Mouse (Mus musculus): ENCODE data around the gene Zfp839. TPM values are rescaled to one million over a fixed set of nuclear protein-coding genes. Genes with fewer than 3 reads are reported as not detected.

Gene Zfp839
- polyA plus RNA-seq, 1 experiment: 4.3 TPM

GRCm38 (mm10) chr12:110814924-110815323 is 35.1 kb upstream of the Zfp839 start:
- no peak for TF ChIP-seq GATA1 (IDR thresholded peaks at IDR 0.05; ENCODE audit: borderline replicate concordance, low read length)
- no peak for TF ChIP-seq FLI1 (IDR thresholded peaks at IDR 0.05; ENCODE audit: low read length)
- no peaks in the 10 kb centered on the region for H3K27me3 ChIP-seq (replicated peaks)

GRCm38 (mm10) chr12:110816833-110817232 is 33.2 kb upstream of the Zfp839 start:
- Histone ChIP-seq H3K9me3 (peaks cover 4% of the 10 kb centered on the region; the same call in 1 of the 2 replicates), H3K4me1 (peaks cover 30% of the 10 kb centered on the region), H3K36me3 (replicated peaks; ENCODE audit: low read length) (peaks cover 8% of the 10 kb centered on the region), H3K4me3 (replicated peaks) (no peak overlapping the region), H3K27me3 (replicated peaks) (peaks cover 4% of the 10 kb centered on the region)
- TF ChIP-seq GATA1 (IDR thresholded peaks at IDR 0.05; ENCODE audit: borderline replicate concordance, low read length) (no peak), FLI1 (IDR thresholded peaks at IDR 0.05; ENCODE audit: low read length) (no peak)

More at GRCm38 (mm10) chr12:110814924-110815323, 35.1 kb upstream of the Zfp839 start:
- Histone ChIP-seq H3K36me3 (replicated peaks; ENCODE audit: low read length) (peaks cover 19% of the 10 kb centered on the region), H3K9me3 (peaks cover 4% of the 10 kb centered on the region; the same call in 1 of the 2 replicates), H3K4me1 (peaks cover 11% of the 10 kb centered on the region), H3K4me3 (replicated peaks) (no peak overlapping the region)

GRCm38 (mm10) chr12:110819367-110819766 is 30.7 kb upstream of the Zfp839 start:
- Histone ChIP-seq H3K4me1 (peaks cover 30% of the 10 kb centered on the region), H3K4me3 (replicated peaks) (peak overlapping the region; percentile 16), H3K9me3 (peaks cover 4% of the 10 kb centered on the region; the same call in 1 of the 2 replicates), H3K27me3 (replicated peaks) (peaks cover 10% of the 10 kb centered on the region), H3K36me3 (replicated peaks; ENCODE audit: low read length) (no peaks in the 10 kb centered on the region)
- TF ChIP-seq FLI1 (IDR thresholded peaks at IDR 0.05; ENCODE audit: low read length) (no peak), GATA1 (IDR thresholded peaks at IDR 0.05; ENCODE audit: borderline replicate concordance, low read length) (no peak)

- H3K36me3 ChIP-seq (replicated peaks; ENCODE audit: low read length): no peaks in the 10 kb centered on the region
- peaks cover 40% of the 10 kb centered on the region for H3K4me1 ChIP-seq
- peaks cover 4% of the 10 kb centered on the region; the same call in 1 of the 2 replicates for H3K9me3 ChIP-seq
- H3K27me3 ChIP-seq (replicated peaks): peaks cover 10% of the 10 kb centered on the region
- TF ChIP-seq FLI1 (IDR thresholded peaks at IDR 0.05; ENCODE audit: low read length): no peak
- TF ChIP-seq GATA1 (IDR thresholded peaks at IDR 0.05; ENCODE audit: borderline replicate concordance, low read length): no peak
- peak overlapping the region; percentile 15 for H3K4me3 ChIP-seq (replicated peaks)
Observed at GRCm38 (mm10) chr12:110821787-110822186, 28.3 kb upstream of the Zfp839 start.

- no peaks in the 10 kb centered on the region for H3K36me3 ChIP-seq (replicated peaks; ENCODE audit: low read length)
- TF ChIP-seq FLI1 (IDR thresholded peaks at IDR 0.05; ENCODE audit: low read length) (no peak), GATA1 (IDR thresholded peaks at IDR 0.05; ENCODE audit: borderline replicate concordance, low read length) (no peak)
- H3K4me1 ChIP-seq: peaks cover 40% of the 10 kb centered on the region
- H3K9me3 ChIP-seq: peaks cover 4% of the 10 kb centered on the region; the same call in 1 of the 2 replicates
- peaks cover 10% of the 10 kb centered on the region for H3K27me3 ChIP-seq (replicated peaks)
- H3K4me3 ChIP-seq (replicated peaks): peak overlapping the region; percentile 33
Observed at GRCm38 (mm10) chr12:110822366-110822765, 27.7 kb upstream of the Zfp839 start.

- H3K9me3 ChIP-seq: no peaks in the 10 kb centered on the region
- H3K4me3 ChIP-seq (replicated peaks): no peak overlapping the region
- peaks cover 8% of the 10 kb centered on the region for H3K27me3 ChIP-seq (replicated peaks)
- H3K4me1 ChIP-seq: peaks cover 12% of the 10 kb centered on the region; the same call in 1 of the 2 replicates
- H3K36me3 ChIP-seq (replicated peaks; ENCODE audit: low read length): no peaks in the 10 kb centered on the region
- TF ChIP-seq FLI1 (IDR thresholded peaks at IDR 0.05; ENCODE audit: low read length) (no peak), GATA1 (IDR thresholded peaks at IDR 0.05; ENCODE audit: borderline replicate concordance, low read length) (no peak)
Observed at GRCm38 (mm10) chr12:110828908-110829307, 21.1 kb upstream of the Zfp839 start.

- Histone ChIP-seq H3K27me3 (replicated peaks) (peaks cover 10% of the 10 kb centered on the region), H3K4me3 (replicated peaks) (no peak overlapping the region), H3K9me3 (no peaks in the 10 kb centered on the region), H3K36me3 (replicated peaks; ENCODE audit: low read length) (no peaks in the 10 kb centered on the region), H3K4me1 (peaks cover 21% of the 10 kb centered on the region)
- TF ChIP-seq FLI1 (IDR thresholded peaks at IDR 0.05; ENCODE audit: low read length) (no peak), GATA1 (IDR thresholded peaks at IDR 0.05; ENCODE audit: borderline replicate concordance, low read length) (no peak)
Observed at GRCm38 (mm10) chr12:110830293-110831024, 19.6 kb upstream of the Zfp839 start.

GRCm38 (mm10) chr12:110835182-110835581 is 14.9 kb upstream of the Zfp839 start:
- Histone ChIP-seq H3K4me1 (peaks cover 48% of the 10 kb centered on the region), H3K9me3 (no peaks in the 10 kb centered on the region), H3K27me3 (replicated peaks) (peaks cover 6% of the 10 kb centered on the region), H3K4me3 (replicated peaks) (peak overlapping the region; percentile 66), H3K36me3 (replicated peaks; ENCODE audit: low read length) (no peaks in the 10 kb centered on the region)
- no peak for TF ChIP-seq GATA1 (IDR thresholded peaks at IDR 0.05; ENCODE audit: borderline replicate concordance, low read length)
- no peak for TF ChIP-seq FLI1 (IDR thresholded peaks at IDR 0.05; ENCODE audit: low read length)

- no peaks in the 10 kb centered on the region for H3K36me3 ChIP-seq (replicated peaks; ENCODE audit: low read length)
- H3K4me1 ChIP-seq: peaks cover 58% of the 10 kb centered on the region
- TF ChIP-seq GATA1 (IDR thresholded peaks at IDR 0.05; ENCODE audit: borderline replicate concordance, low read length): no peak
- TF ChIP-seq FLI1 (IDR thresholded peaks at IDR 0.05; ENCODE audit: low read length): no peak
- H3K9me3 ChIP-seq: no peaks in the 10 kb centered on the region
- H3K4me3 ChIP-seq (replicated peaks): no peak overlapping the region
- peaks cover 6% of the 10 kb centered on the region for H3K27me3 ChIP-seq (replicated peaks)
Observed at GRCm38 (mm10) chr12:110836729-110837128, 13.3 kb upstream of the Zfp839 start.

GRCm38 (mm10) chr12:110837192-110837841 is 12.7 kb upstream of the Zfp839 start:
- no peak for TF ChIP-seq GATA1 (IDR thresholded peaks at IDR 0.05; ENCODE audit: borderline replicate concordance, low read length)
- H3K27me3 ChIP-seq (replicated peaks): peaks cover 6% of the 10 kb centered on the region
- no peaks in the 10 kb centered on the region for H3K9me3 ChIP-seq
- H3K4me3 ChIP-seq (replicated peaks): no peak overlapping the region
- H3K4me1 ChIP-seq: peaks cover 61% of the 10 kb centered on the region
- H3K36me3 ChIP-seq (replicated peaks; ENCODE audit: low read length): no peaks in the 10 kb centered on the region

Measured in megakaryocyte, embryonic 14.5 days (primary cell).